Mouse (Mus musculus): Measurements from ENCODE around the gene Flrt2.

Gene Flrt2

DNA sequence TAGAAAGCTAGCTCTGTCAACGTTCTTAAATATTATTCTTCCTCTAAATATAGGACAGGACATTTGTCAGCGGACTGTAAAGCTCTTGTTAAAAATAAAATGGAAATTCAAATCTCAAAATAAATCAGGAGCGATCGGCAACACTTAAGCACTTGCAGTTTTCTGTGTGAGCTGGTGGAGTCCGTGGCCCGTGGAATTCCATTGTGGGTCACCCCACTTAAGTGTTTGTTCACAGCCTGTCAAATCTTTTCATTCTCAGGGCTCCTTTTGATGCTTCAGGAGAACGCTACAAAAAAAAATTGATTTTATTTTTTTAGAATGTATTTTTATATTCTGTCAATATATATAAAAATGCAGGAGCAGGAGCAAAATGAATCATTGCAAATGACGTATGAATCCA, 45.5 kb downstream of the Flrt2 start:
- DNase-seq (ENCODE audit: low spot score) = no peak

DNA sequence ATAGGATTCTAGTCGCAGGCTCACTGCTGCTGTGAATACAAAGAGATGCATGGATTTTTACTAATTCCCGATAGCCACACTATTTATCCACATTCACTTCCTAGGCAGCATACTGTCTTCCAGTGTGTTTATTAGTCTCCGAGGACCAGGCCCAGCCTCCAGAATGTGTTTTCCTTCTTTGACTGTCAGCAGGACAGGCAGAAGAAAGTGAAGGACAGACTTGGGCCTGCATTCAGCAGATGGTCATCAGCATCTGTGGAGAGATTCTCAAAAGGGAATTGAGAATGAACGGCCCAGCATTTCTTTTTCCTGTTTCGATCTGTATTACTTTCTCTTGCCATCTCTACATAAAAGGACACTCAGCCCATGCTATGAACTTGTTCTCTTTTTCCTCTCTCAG, 46.0 kb downstream of the Flrt2 start:
- no peak for DNase-seq (ENCODE audit: low spot score)

DNA sequence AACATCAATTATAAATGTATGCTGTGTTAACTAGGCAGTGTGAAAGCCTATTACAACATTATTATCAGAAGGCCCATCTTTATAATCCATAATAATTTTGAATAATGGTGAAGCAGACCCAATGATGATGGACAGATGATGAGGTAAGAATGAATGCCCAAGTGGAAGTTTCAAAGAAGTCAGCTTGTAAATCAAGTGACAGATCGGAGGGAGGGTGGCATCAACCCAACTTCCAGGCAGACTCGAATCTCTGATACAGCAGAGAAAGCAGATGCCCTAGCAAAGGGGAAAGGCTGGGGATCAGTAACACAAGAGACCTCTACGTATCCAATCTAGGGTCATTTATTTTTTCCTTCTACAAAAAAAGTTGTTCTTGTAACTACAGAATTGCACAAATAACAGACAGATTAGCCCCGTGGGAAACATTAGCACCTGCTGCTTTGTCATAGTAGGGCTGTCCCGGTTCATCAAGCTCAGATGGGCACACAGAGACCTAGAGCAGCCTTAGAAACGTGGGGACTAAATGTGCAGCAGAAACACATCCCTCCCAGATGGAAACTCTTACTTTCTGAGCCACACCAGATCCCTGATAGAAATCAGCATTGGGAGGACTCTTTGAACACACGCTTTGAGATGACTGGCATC, 46.6 kb downstream of the Flrt2 start:
- no peak for DNase-seq (ENCODE audit: low spot score)

DNA sequence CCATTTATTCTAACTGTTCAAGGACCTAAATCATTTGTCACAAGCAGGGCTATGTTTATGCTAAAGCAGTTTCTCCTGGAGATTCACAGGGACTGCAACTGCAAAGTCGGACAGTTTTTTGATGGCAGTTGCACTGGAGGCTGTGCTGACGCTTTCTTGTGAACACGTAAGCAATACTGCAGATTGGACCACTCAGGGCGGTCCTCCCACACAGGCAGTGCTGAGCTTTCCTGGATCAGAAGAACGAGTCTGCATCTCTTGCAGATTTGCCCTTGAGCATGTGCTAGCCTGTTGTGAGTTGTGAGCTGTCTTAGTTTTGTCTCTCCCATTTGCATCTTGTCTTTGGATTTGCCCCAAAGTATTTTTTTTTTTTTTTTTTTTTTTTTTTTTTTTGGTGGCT, 47.7 kb downstream of the Flrt2 start:
- DNase-seq (ENCODE audit: low spot score) = no peak

DNA sequence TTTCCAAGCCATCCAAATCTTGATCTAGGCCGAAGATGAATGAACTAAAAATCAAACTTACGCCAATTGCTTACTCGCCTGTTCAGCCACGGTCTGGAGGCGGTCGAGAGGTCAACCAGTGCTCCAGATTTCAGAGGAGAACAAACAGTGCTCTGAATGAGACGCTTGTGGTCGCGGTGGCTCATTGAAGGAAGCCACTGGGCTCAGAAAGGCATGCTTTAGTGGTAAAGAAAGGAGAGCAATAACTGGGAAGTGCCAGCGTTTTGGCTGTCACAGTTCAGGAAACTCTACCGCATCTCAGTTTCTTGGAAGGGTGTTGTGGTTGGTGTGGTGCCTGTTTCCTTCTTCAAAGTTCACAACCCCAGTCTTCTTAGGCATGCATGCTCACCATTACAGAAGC, 49.3 kb downstream of the Flrt2 start:
- DNase-seq (ENCODE audit: low spot score) = no peak

DNA sequence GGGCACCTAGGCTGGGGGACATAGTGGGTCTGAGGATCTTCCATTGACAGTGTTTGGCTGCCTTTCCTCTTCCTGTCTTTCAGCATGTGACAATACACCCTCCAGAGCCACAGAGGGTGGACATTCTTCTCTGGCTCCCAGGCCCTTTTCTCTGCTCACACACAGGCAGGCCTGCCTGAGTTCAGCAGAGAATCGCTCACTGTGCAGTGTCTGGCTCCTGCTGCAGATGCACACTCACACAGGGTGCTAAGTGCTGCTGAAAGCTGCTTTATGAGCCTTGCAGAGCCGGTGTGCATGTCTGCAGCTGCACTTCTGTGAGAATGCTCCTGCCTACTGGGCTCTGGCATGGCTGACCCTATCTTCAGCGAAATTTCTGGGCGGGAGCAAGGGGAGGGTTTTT, 52.3 kb downstream of the Flrt2 start:
- DNase-seq (ENCODE audit: low spot score) = no peak

DNA sequence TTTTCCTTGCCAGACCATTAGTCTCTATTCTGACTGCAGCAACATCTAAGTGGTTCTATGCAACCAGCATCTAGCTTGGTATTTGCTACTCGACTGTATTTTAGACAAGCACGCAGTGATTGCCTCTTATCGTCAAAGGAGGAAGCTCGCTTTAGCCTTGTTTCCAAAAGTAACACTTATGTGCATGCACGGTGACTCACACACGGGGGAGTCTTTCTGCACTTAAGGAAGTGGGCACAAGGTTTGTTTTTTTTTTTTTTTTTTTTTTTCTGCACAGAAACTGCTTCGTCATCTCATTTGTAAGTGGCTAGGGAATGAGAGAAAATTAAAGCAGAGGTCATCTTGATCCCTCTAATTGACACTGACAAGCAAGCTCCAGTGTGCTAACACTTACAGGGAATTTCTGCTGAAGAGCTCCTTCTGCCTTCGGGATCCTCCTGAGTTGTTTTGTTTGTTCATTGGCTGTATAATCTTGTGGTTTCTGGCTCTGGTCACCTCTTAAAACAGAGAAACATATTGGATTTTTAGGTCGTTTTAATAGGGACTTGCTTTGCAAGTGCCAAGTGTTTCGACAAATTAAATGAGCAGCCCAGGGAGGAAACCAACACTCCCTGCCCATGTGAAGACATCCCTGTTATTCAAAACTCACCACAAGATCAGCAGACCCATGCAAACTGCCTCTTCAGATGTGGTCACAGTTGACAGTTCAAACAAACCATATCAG, 55.0 kb downstream of the Flrt2 start:
- no peak for DNase-seq (ENCODE audit: low spot score)

DNA sequence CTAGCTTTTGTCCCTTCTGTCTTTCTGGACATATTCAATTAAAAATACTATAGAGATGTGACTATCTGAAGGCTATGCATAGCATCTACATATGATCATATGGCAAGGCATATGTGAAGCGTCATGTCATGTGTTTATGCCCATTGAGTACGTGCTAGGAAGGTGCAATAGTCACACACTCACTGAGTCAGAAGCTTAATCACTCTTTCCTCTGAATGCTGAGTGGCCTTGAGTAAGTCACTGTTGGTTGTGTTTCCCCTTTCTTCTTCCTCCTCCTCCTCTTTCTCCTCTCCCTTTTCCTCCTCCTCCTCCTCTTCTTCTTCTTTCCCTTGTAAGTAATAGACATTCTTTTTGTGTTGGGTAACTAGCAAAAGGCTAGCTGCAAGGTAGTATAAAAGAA, 56.7 kb downstream of the Flrt2 start:
- no peak for DNase-seq (ENCODE audit: low spot score)

DNA sequence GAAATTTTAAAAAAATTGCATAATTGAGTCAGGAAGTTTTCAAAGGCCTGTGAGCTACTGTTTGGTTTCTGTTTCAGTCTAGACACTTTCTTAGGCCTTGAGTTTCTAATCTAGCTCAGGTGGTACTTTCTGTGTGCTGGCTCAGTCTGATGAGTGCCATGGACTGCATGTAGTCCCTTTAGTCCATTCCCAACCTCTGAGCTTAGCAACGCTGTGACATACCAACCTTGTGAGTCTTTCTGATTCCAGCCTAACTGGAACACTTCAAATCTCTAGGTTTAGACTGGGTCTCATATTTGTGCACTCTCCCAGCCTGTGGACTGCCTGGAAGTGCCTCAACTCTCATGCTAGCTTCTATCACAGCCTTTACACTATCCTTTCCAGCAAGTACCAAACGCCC, 57.2 kb downstream of the Flrt2 start:
- DNase-seq (ENCODE audit: low spot score) = no peak

DNA sequence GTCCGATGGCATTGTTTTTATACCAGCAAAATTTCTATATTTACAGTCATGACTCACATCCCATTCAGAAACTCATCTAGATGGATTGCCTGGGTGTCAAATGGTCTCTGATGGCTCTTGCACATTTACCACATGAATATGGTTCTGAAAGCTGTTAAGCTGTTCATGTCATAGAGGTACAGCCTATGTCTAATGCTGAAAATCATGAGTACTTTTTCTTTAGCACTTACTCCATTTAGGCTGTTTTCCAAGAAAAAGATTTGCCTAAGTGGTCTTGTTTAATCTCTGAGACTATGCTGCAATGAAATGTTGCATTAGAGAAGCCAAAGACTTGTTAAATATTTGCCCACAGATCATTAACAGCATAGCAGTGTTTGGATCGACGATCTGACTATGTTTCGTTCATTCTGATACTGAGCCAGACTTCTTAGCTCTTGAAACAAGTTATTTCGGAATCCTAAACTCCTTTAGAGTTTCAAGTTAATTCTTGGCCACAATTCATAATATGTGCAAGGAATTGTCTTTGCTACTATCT, 67.3 kb downstream of the Flrt2 start:
- DNase-seq (ENCODE audit: low spot score) = no peak

DNA sequence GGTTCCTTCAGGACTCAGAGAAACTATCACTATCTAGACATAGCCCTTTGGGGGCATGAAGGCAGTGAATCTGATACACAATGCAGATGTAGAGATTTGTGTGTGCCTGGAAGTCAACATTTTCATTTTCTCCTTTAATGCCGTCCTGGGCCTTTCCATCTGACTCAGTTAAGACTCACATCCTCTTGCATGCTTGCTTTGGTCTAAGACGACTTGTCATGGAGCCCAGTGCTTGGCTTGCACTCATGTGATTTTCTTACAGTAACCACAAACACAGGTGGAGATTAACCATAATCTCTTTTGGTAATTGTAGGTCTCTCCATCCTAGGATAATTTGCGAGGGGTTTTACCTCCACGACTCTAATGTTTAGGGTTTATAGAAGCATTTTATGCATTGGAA, 73.2 kb downstream of the Flrt2 start:
- DNase-seq (ENCODE audit: low spot score) = no peak

DNA sequence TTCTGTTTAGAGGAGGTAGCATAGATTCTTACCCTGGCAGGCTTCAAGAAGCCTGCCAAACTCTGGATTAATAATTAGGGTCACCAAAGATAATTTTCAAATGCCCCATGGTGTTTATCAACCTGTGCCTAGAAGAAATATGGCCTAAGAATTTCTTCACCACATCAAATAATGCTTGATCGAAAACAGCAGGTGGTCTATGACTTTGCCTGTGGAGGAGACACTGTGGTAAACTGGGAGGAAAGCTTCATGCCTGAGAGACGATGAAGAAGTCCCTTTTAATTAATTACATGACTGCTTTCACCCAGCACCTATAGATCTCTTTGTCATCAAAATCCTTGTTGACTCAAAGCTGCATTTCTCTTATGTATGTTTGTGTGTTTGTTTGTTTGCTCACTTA, 77.0 kb downstream of the Flrt2 start:
- no peak for DNase-seq (ENCODE audit: low spot score)

DNA sequence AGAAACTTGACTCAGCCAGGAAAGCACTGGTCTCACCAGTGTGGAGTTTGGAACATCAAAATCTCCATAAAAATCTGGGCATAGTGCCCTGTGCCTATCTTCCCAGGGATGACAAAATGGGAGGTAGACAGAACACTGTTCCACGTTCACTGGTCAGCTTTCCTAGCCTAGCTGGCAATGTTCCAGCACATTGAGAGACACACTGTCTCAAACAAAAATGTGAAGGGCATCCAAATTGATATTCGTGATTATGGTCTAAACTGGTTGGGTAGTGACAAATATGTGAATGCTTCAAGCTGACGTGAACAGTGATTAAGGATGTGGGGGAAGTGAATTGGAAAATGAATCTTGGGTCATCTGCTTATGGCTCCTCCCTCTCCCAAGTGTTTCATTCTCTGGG, 78.2 kb downstream of the Flrt2 start:
- DNase-seq (ENCODE audit: low spot score) = no peak

DNA sequence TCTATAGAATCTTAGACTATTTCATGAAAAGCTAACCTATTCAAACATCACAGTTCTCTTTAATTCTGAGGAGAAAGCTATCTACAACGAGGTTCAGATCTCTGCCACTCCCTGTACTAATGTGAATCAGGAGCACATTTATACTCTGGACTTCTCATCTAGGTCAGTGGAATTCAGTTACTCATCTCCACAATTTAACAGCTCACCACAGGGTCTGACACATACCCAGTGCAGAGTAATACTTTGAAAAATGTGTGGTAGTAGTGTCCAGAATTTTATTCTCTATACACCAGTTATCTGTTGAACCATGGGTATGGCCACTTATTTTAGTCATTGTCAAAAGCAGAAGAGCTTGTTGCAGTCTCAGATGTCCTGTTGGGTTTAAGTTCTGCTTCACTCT, 98.1 kb downstream of the Flrt2 start:
- DNase-seq (ENCODE audit: low spot score) = no peak

DNA sequence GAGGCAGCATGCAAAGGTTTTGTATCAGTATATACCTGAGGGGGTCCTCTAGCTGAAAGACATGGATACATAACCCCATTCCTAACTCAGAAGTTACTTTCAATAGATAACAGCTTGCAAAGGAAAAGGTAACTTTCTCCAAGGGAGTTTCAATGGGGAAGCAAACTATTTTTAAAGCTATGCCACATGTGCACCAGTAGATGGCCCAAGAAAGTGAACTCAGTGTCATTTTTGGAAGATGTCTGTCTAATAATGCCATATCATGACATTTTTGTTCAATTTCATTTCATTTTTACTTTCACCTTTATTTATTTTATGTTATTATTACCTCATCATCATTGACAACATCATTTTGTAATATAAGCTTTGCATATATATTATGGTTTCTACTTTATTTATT, 124.6 kb downstream of the Flrt2 start:
- no peak for DNase-seq (ENCODE audit: low spot score)
